Mouse (Mus musculus) embryo, embryonic 10 days (tissue): ENCODE data around the gene Rrp7a.

Experiments
- DNase-seq: peaks from one replicate; pipeline ENCODE4 v3.0.0-alpha.2; 2015; ENCODE audit warnings: low spot score

Rrp7a gene

GRCm38 (mm10) chr15:83111874-83112273, 10.7 kb downstream of the Rrp7a start:
- DNase-seq: no peak

GRCm38 (mm10) chr15:83111290-83111689, 11.3 kb downstream of the Rrp7a start:
- DNase-seq: no peak

- peak; percentile 39 for DNase-seq
Measured at GRCm38 (mm10) chr15:83107814-83108213, 14.8 kb downstream of the Rrp7a start.

GRCm38 (mm10) chr15:83106426-83106825, 16.2 kb downstream of the Rrp7a start:
- no peak for DNase-seq

GRCm38 (mm10) chr15:83103111-83103510, 19.5 kb downstream of the Rrp7a start:
- DNase-seq: no peak

- no peak for DNase-seq
Measured at GRCm38 (mm10) chr15:83100332-83100662, 22.3 kb downstream of the Rrp7a start.

GRCm38 (mm10) chr15:83099533-83100331, 22.9 kb downstream of the Rrp7a start:
- peak; percentile 95 for DNase-seq

- DNase-seq: peak; percentile 72
Measured at GRCm38 (mm10) chr15:83095950-83096349, 26.7 kb downstream of the Rrp7a start.

- no peak for DNase-seq
Measured at GRCm38 (mm10) chr15:83093687-83094086, 28.9 kb downstream of the Rrp7a start.

GRCm38 (mm10) chr15:83090874-83091273, 31.7 kb downstream of the Rrp7a start:
- DNase-seq: no peak

GRCm38 (mm10) chr15:83089429-83089605, 33.3 kb downstream of the Rrp7a start, which contains the start of gene Serhl:
Gene Serhl (plus strand): TSS chr15:83089506.
- DNase-seq: no peak

GRCm38 (mm10) chr15:83088495-83089428, 33.8 kb downstream of the Rrp7a start:
- no peak for DNase-seq

- no peak for DNase-seq
Measured at GRCm38 (mm10) chr15:83086636-83087328, 35.8 kb downstream of the Rrp7a start.

- peak; percentile 42 for DNase-seq
Measured at GRCm38 (mm10) chr15:83085901-83086300, 36.7 kb downstream of the Rrp7a start.

- DNase-seq: no peak
Measured at GRCm38 (mm10) chr15:83084022-83084640, 38.5 kb downstream of the Rrp7a start.

GRCm38 (mm10) chr15:83083530-83083929, 39.1 kb downstream of the Rrp7a start:
- no peak for DNase-seq

- DNase-seq: no peak
Measured at GRCm38 (mm10) chr15:83075607-83076525, 46.7 kb downstream of the Rrp7a start.

GRCm38 (mm10) chr15:83074179-83074578, 48.4 kb downstream of the Rrp7a start:
- DNase-seq: no peak

GRCm38 (mm10) chr15:83071752-83072151, 50.8 kb downstream of the Rrp7a start:
- no peak for DNase-seq

GRCm38 (mm10) chr15:83070942-83071341, 51.7 kb downstream of the Rrp7a start:
- DNase-seq: no peak

GRCm38 (mm10) chr15:83068270-83068669, 54.3 kb downstream of the Rrp7a start:
- no peak for DNase-seq
